In the genomic region with DNA sequence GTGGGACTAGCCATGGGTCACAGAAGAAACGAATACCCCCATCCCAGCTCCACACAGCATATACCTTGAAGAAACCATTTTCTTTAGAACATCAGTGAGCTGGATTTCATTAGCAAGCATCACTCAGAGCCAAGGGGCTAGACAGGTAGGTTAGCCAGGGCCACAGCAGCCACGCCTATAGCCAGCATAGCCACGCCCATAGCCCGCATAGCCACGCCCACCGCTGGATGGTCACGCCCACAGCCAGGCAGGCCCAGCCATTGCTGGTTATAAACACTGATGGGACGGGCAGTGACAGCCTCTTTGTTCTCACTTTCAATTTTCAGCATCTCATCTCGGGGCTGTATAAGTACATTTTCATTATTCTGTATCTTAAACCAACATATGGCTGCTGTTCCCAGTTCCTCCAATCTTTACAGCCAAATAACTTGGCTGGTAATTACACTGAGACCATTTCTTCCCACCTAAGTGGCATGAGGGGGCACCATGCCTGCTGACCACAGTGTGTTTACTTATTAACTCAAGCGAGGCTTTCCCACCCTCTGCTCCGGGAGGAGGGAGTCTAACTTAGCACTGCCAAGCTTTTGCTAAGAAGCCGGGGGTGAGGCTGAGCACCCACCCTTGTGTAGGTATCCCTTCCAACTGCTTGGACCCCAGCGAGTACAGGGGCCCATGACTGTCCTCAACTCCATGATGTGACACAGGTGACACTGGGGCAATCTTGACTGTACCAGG, we compare ENCODE assay signal across 10 mouse cellular contexts. TPM values are rescaled to one million over a fixed set of nuclear protein-coding genes. Genes with fewer than 3 reads are reported as not detected.
A peak's percentile ranks its signal among the peaks of the same experiment; 100 is the strongest.
DNase-seq lines count a peak whose midpoint lies in the region; ATAC-seq lines count a peak whose summit lies in the region.
"Had no signal": no experiment of that assay in that cellular context is flagged by ENCODE, and none has a peak within 500 bp of the region (broad histone marks: within the 10 kb centered on the region; RNA-seq: fewer than 3 reads in every experiment).

No protein-coding gene starts in this region.

- DNase-seq in midbrain, embryonic 10.5 days (ENCODE audit: low spot score), result no peak
- DNase-seq in midbrain, embryonic 11.5 days (ENCODE audit: low spot score, missing footprints), result no peak
- peak; percentile 71 for DNase-seq in kidney, postnatal 14 days
- DNase-seq in T-cell, adult 2 months (ENCODE audit: low spot score), result no peak
- no peak for DNase-seq in adrenal gland, postnatal 25 days
- no peak for DNase-seq in left cerebral cortex, adult 8-10 months (ENCODE audit: low spot score in 2 of 2)

- no peak for ATAC-seq in midbrain, embryonic 11.5 days (ENCODE audit: low FRiP score)
- ATAC-seq in forebrain, embryonic 15.5 days (replicated peaks), result no peak
- ATAC-seq in stomach, embryonic 16.5 days (ENCODE audit: insufficient read depth, low FRiP score), result peak; percentile 41; the same call in 1 of the 2 replicates
- ATAC-seq: hindbrain, embryonic 16.5 days had no signal

- peaks cover 94% of the 10 kb centered on the region for H3K4me1 ChIP-seq in midbrain, embryonic 10.5 days
- peaks cover 34% of the 10 kb centered on the region for H3K4me1 ChIP-seq in midbrain, embryonic 11.5 days (ENCODE audit: control insufficient read depth, insufficient read depth, low read length)
- H3K4me1 ChIP-seq in forebrain, embryonic 15.5 days, result peaks cover 92% of the 10 kb centered on the region
- H3K4me1 ChIP-seq in stomach, embryonic 16.5 days (ENCODE audit: control insufficient read depth, insufficient read depth, low read length), result peaks cover 18% of the 10 kb centered on the region; the same call in 1 of the 2 replicates

- H3K9me3 ChIP-seq in midbrain, embryonic 10.5 days (replicated peaks), result no peaks in the 10 kb centered on the region
- H3K9me3 ChIP-seq in midbrain, embryonic 11.5 days (ENCODE audit: control insufficient read depth, low read length), result no peaks in the 10 kb centered on the region
- no peaks in the 10 kb centered on the region for H3K9me3 ChIP-seq in forebrain, embryonic 15.5 days
- H3K9me3 ChIP-seq in stomach, embryonic 16.5 days (replicated peaks; ENCODE audit: control insufficient read depth, low read length), result no peaks in the 10 kb centered on the region
- H3K9me3 ChIP-seq: G1E had no signal

- H3K27ac ChIP-seq in midbrain, embryonic 10.5 days (replicated peaks), result peak overlapping the region; percentile 63
- no peak overlapping the region for H3K27ac ChIP-seq in midbrain, embryonic 11.5 days (ENCODE audit: low read depth, low read length)
- H3K27ac ChIP-seq in forebrain, embryonic 15.5 days (replicated peaks), result peak overlapping the region; percentile 95
- H3K27ac ChIP-seq in stomach, embryonic 16.5 days (ENCODE audit: low read length), result no peak overlapping the region

- no peak overlapping the region for H3K4me2 ChIP-seq in midbrain, embryonic 11.5 days
- no peak overlapping the region for H3K4me2 ChIP-seq in forebrain, embryonic 15.5 days (replicated peaks)
- H3K4me2 ChIP-seq in stomach, embryonic 16.5 days (ENCODE audit: low read depth, low read length), result no peak overlapping the region

- H3K9ac ChIP-seq in midbrain, embryonic 11.5 days (ENCODE audit: low read length), result no peak overlapping the region
- H3K9ac ChIP-seq in forebrain, embryonic 15.5 days (replicated peaks), result no peak overlapping the region
- no peak overlapping the region for H3K9ac ChIP-seq in stomach, embryonic 16.5 days (ENCODE audit: low read length)

- 47% methylated on average over 13 of the region's 13 CpGs for WGBS in midbrain, embryonic 10.5 days
- WGBS in midbrain, embryonic 11.5 days, result 46% methylated on average over 13 of the region's 13 CpGs
- WGBS in forebrain, embryonic 15.5 days, result 39% methylated on average over 13 of the region's 13 CpGs
- WGBS in stomach, embryonic 16.5 days, result 29% methylated on average over 13 of the region's 13 CpGs

- H3K4me3 ChIP-seq in midbrain, embryonic 10.5 days, result no peak overlapping the region
- no peak overlapping the region for H3K4me3 ChIP-seq in midbrain, embryonic 11.5 days (ENCODE audit: low read depth, low read length)
- H3K4me3 ChIP-seq in forebrain, embryonic 15.5 days, result no peak overlapping the region
- H3K4me3 ChIP-seq in stomach, embryonic 16.5 days (replicated peaks; ENCODE audit: low read length), result no peak overlapping the region

- peaks cover 4% of the 10 kb centered on the region; the same call in 1 of the 2 replicates for H3K36me3 ChIP-seq in midbrain, embryonic 10.5 days
- H3K36me3 ChIP-seq in midbrain, embryonic 11.5 days (ENCODE audit: control insufficient read depth, insufficient read depth, low read length), result no peaks in the 10 kb centered on the region
- H3K36me3 ChIP-seq in forebrain, embryonic 15.5 days, result no peaks in the 10 kb centered on the region
- H3K36me3 ChIP-seq in stomach, embryonic 16.5 days (ENCODE audit: control insufficient read depth, insufficient read depth, low read length), result no peaks in the 10 kb centered on the region
- H3K36me3 ChIP-seq: G1E had no signal

- H3K27me3 ChIP-seq in midbrain, embryonic 10.5 days (ENCODE audit: low read depth, poor library complexity, severe bottlenecking), result peaks cover 4% of the 10 kb centered on the region; the same call in 1 of the 2 replicates
- H3K27me3 ChIP-seq in midbrain, embryonic 11.5 days (ENCODE audit: control insufficient read depth, insufficient read depth, low read length), result no peaks in the 10 kb centered on the region
- H3K27me3 ChIP-seq in forebrain, embryonic 15.5 days, result no peaks in the 10 kb centered on the region
- no peaks in the 10 kb centered on the region for H3K27me3 ChIP-seq in stomach, embryonic 16.5 days (ENCODE audit: control insufficient read depth, insufficient read depth, low read length)

RNA-seq across cellular contexts. Expression of gene Celsr1, which starts 37.4 kb away (rescaled TPM):
- 3.4 and 3.6 TPM in 2 replicates for polyA plus RNA-seq in midbrain, embryonic 10.5 days (2016; fragmentation: Nextera tagmentation; extraction: Ambion mirVana)
- 4.1 and 4.9 TPM in 2 replicates for polyA plus RNA-seq in midbrain, embryonic 11.5 days (2014; fragmentation: Nextera tagmentation; extraction: Ambion mirVana)
- polyA plus RNA-seq in forebrain, embryonic 15.5 days (2015; fragmentation: Nextera tagmentation; extraction: Ambion mirVana), result 5.8 and 7.2 TPM in 2 replicates
- polyA plus RNA-seq in stomach, embryonic 16.5 days (2015; fragmentation: Nextera tagmentation; extraction: Ambion mirVana), result 2.6 and 2.7 TPM in 2 replicates
- total RNA-seq in adrenal gland, postnatal 25 days (2021), result 6.9 and 8.7 TPM in 2 replicates
- 1 to 10 TPM; 5.5 to 6.9 (median 6.2) TPM for total RNA-seq in left cerebral cortex, adult 8-10 months (2022)

Comparison
In these comparisons a context has a peak if more than half of its experiments do, and no peak if none do; other contexts are left out.
1. H3K27ac ChIP-seq: peak in midbrain, embryonic 10.5 days (single experiment) and forebrain, embryonic 15.5 days (single experiment); none in midbrain, embryonic 11.5 days (single experiment) and stomach, embryonic 16.5 days (single experiment).